Mouse (Mus musculus) heart, adult 2 months (tissue): Measurements from ENCODE around the gene Zfp950.

ENCODE experiments used
- CTCF ChIP-seq: fragments of 200-600 bp; IDR thresholded peaks from 2 replicates; pipeline ENCODE4 v1.8.1; 2022; ENCODE audit warnings: antibody characterized with exemption, mild to moderate bottlenecking, moderate library complexity
- EP300 ChIP-seq: fragments of 200-500 bp; IDR thresholded peaks from 2 replicates; pipeline ENCODE4 v1.6.1; 2011; ENCODE audit warnings: low read depth, low read length, control low read depth; ENCODE audit not compliant: insufficient read depth
- POLR2A ChIP-seq: fragments of 200-500 bp; IDR thresholded peaks from 2 replicates; pipeline ENCODE4 v1.6.1; 2011; ENCODE audit warnings: mild to moderate bottlenecking, low read depth, low read length, control low read depth; ENCODE audit not compliant: insufficient read depth

GRCm38 (mm10) chr19:61151701-61152420 lies 11.2 kb upstream of the Zfp950 start:
- TF ChIP-seq POLR2A (no peak), CTCF (no peak), EP300 (no peak)
